Mouse (Mus musculus) lung, embryonic 16.5 days (tissue): ENCODE results near the gene Hdx. TPM values are rescaled to one million over a fixed set of nuclear protein-coding genes. Genes with fewer than 3 reads are reported as not detected.

Source experiments
- ATAC-seq: fragments of 200-750 bp; cut with Nextera tagmentation; 2 replicates; pipeline ENCODE4 v1.8.0; 2017; ENCODE audit warnings: low read depth, mild to moderate bottlenecking, moderate library complexity
- H3K27ac ChIP-seq: fragments of 300-500 bp; sonication (generic); 2 replicates; pipeline ENCODE4 v1.5.1; 2014; ENCODE audit warnings: mild to moderate bottlenecking, control low read depth, low read length
- H3K27me3 ChIP-seq: fragments of 300-500 bp; sonication (generic); 2 replicates; pipeline ENCODE4 v1.6.1; 2014; ENCODE audit warnings: low read depth, low read length, mixed read lengths; ENCODE audit not compliant: control insufficient read depth, insufficient read depth
- H3K36me3 ChIP-seq: fragments of 300-500 bp; sonication (generic); 2 replicates; pipeline ENCODE4 v1.6.1; 2014; ENCODE audit warnings: low read length; ENCODE audit not compliant: control insufficient read depth, insufficient read depth
- H3K4me1 ChIP-seq: fragments of 300-500 bp; sonication (generic); replicated peaks from 2 replicates; pipeline ENCODE4 v1.6.1; 2014; ENCODE audit warnings: low read length, mixed read lengths; ENCODE audit not compliant: control insufficient read depth, insufficient read depth
- H3K4me2 ChIP-seq: fragments of 300-500 bp; sonication (generic); 2 replicates; pipeline ENCODE4 v1.6.1; 2014; ENCODE audit warnings: low read depth, low read length, control low read depth
- H3K4me3 ChIP-seq: fragments of 300-500 bp; sonication (generic); 2 replicates; pipeline ENCODE4 v1.5.1; 2014; ENCODE audit warnings: mild to moderate bottlenecking, low read length, control low read depth
- H3K9ac ChIP-seq: fragments of 300-500 bp; sonication (generic); 2 replicates; pipeline ENCODE4 v1.6.1; 2014; ENCODE audit warnings: low read length, control low read depth
- H3K9me3 ChIP-seq: fragments of 300-500 bp; sonication (generic); 2 replicates; pipeline ENCODE4 v1.6.1; 2016; ENCODE audit warnings: low read length; ENCODE audit not compliant: control insufficient read depth
- WGBS: fragments of 180-500 bp; shearing (Covaris S2); extraction: QIAGEN DNeasy Blood & Tissue Kit; methylation state at CpG from one replicate; pipeline ENCODE4 v1.1.7; 2014; 5-methylcytosine and 5-hydroxymethylcytosine counted together
- polyA plus RNA-seq: library from polyadenylated mRNA; unstranded; fragments of >200 nt; fragmentation: Nextera tagmentation; extraction: Ambion mirVana; gene quantifications from 2 replicates; pipeline ENCODE4 v1.2.1, GENCODE M21; 2015

The Hdx gene
- polyA plus RNA-seq, 1 experiment from 2014 or later = 0.77 TPM

DNA sequence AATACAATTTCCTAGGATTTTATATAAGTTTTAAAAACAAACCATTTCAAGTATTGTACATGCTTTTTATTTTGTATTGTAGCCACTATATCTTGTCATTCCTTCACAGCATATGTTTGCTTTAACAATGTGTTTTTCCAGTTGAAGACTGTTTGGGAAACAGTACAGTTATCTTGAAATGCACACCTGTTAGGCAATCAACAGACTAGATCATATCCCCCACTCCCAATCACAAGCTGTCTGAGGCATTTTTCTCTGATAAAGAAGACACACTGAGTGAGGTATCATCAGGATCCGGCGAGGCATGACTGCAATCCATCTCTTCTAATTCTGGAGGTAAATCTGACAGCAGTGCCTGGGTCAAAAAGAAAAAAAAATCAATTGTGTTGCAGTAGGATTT, 119.8 kb downstream of the Hdx start:
- H3K4me1 ChIP-seq = no peaks in the 10 kb centered on the region
- no peak for ATAC-seq
- no peaks in the 10 kb centered on the region for H3K36me3 ChIP-seq
- no peaks in the 10 kb centered on the region for H3K9me3 ChIP-seq
- H3K9ac ChIP-seq = no peak overlapping the region
- no peak overlapping the region for H3K27ac ChIP-seq
- H3K4me3 ChIP-seq = no peak overlapping the region
- 80% methylated on average over 2 of the region's 2 CpGs for WGBS
- no peak overlapping the region for H3K4me2 ChIP-seq
- H3K27me3 ChIP-seq = no peaks in the 10 kb centered on the region

DNA sequence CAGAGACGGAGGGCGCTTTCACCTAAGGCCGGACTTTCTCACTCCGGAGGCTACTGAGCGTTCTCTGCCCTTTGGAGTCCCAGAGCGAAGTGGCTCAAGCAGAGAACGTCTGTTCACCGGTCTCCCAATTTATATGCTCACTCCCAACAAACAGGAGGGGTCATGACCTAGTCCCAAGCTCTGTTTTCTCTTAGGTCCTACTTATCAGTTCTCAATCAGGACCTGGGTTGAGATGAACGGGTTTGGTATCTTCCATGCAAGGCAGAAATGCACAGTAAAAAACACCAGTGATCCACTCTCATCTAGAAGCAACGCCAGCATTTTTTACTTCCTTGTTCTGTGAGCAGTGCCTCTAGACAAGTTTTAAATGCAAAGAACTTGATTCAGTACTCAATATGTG, 159.0 kb downstream of the Hdx start, which contains the start of gene Rps6ka6:
Gene Rps6ka6 (minus strand): TSS at position 101 of the 400 bp plus-strand sequence.
- Histone ChIP-seq H3K9me3 (no peaks in the 10 kb centered on the region), H3K4me2 (no peak within 1 kb of the TSS), H3K4me1 (no peaks in the 10 kb centered on the region), H3K36me3 (no peaks in the 10 kb centered on the region), H3K4me3 (no peak within 1 kb of the TSS), H3K9ac (no peak within 1 kb of the TSS), H3K27ac (no peak within 1 kb of the TSS), H3K27me3 (no peaks in the 10 kb centered on the region)
- 49% methylated on average over 10 of the region's 10 CpGs for WGBS
- ATAC-seq = no peak

Other genes with a start within 250 kb of the Hdx start
- 15.6 and 17.1 TPM in 2 replicates for gene Rps6ka6, start 159.1 kb downstream of the Hdx start, polyA plus RNA-seq
- 0.24 and 0.31 TPM in 2 replicates for gene Gm45194, start 194.3 kb upstream of the Hdx start, polyA plus RNA-seq